Mouse (Mus musculus): ENCODE results near the gene Hist2h2ac. TPM values are rescaled to one million over a fixed set of nuclear protein-coding genes. Genes with fewer than 3 reads are reported as not detected.
"Not testable (repeated sequence)": the region's sequence is repeated elsewhere in the genome, so short reads cannot be mapped to it uniquely, and the experiment has no call there.

Gene Hist2h2ac
- polyA plus RNA-seq, 1 experiment from 2014 or later, result 1.3 TPM

GRCm38 (mm10) chr3:96220131-96220764, 432 bp downstream of the Hist2h2ac start:
- H3K36me3 ChIP-seq (ENCODE audit: control insufficient read depth, insufficient read depth, low read length); H3K27me3 ChIP-seq (replicated peaks; ENCODE audit: control insufficient read depth, insufficient read depth, low read length); H3K9me3 ChIP-seq (ENCODE audit: control insufficient read depth, low read length): not testable (repeated sequence)
- WGBS, result under 1% methylated on average over 21 of the region's 47 CpGs
- Histone ChIP-seq H3K4me2 (ENCODE audit: low read length) (peak overlapping the region; percentile 77), H3K9ac (ENCODE audit: low read depth, low read length) (peak overlapping the region; percentile 77), H3K4me1 (ENCODE audit: control insufficient read depth, insufficient read depth, low read depth, low read length) (peaks cover 21% of the 10 kb centered on the region), H3K4me3 (ENCODE audit: low read length) (peak overlapping the region; percentile 60), H3K27ac (ENCODE audit: low read depth, low read length) (peak overlapping the region; percentile 95)
- peak; percentile 7 for ATAC-seq

- Histone ChIP-seq H3K4me2 (ENCODE audit: low read length) (peak within 1 kb of the TSS; percentile 77), H3K9me3 (ENCODE audit: control insufficient read depth, low read length) (no peaks in the 10 kb centered on the region), H3K36me3 (ENCODE audit: control insufficient read depth, insufficient read depth, low read length) (no peaks in the 10 kb centered on the region), H3K4me1 (ENCODE audit: control insufficient read depth, insufficient read depth, low read depth, low read length) (peaks cover 21% of the 10 kb centered on the region), H3K4me3 (ENCODE audit: low read length) (peak within 1 kb of the TSS; percentile 60), H3K27ac (ENCODE audit: low read depth, low read length) (peak within 1 kb of the TSS; percentile 95), H3K9ac (ENCODE audit: low read depth, low read length) (peak within 1 kb of the TSS; percentile 77), H3K27me3 (replicated peaks; ENCODE audit: control insufficient read depth, insufficient read depth, low read length) (no peaks in the 10 kb centered on the region)
- ATAC-seq, result peak; percentile 94
- 1% methylated on average over 37 of the region's 37 CpGs for WGBS
Observed at GRCm38 (mm10) chr3:96219661-96220130, 984 bp downstream of the Hist2h2ac start, which contains the start of the genes Bola1 and Hist2h2ab. Gene Bola1 (minus strand): TSS chr3:96219709. Gene Hist2h2ab (plus strand): TSS chr3:96219865.

GRCm38 (mm10) chr3:96219191-96219641, 1.5 kb downstream of the Hist2h2ac start:
- H3K27me3 ChIP-seq (replicated peaks; ENCODE audit: control insufficient read depth, insufficient read depth, low read length), result no peaks in the 10 kb centered on the region
- 0% methylated on average over 12 of the region's 12 CpGs for WGBS
- ATAC-seq, result peak; percentile 22

GRCm38 (mm10) chr3:96209242-96209641, 11.4 kb downstream of the Hist2h2ac start:
- no peak overlapping the region for H3K9ac ChIP-seq (ENCODE audit: low read depth, low read length)
- no peaks in the 10 kb centered on the region for H3K9me3 ChIP-seq (ENCODE audit: control insufficient read depth, low read length)
- H3K4me2 ChIP-seq (ENCODE audit: low read length), result no peak overlapping the region
- 22% methylated on average over 15 of the region's 15 CpGs for WGBS
- no peaks in the 10 kb centered on the region for H3K36me3 ChIP-seq (ENCODE audit: control insufficient read depth, insufficient read depth, low read length)
- ATAC-seq, result no peak
- H3K27me3 ChIP-seq (replicated peaks; ENCODE audit: control insufficient read depth, insufficient read depth, low read length), result no peaks in the 10 kb centered on the region; the same call in 1 of the 2 replicates
- H3K4me1 ChIP-seq (ENCODE audit: control insufficient read depth, insufficient read depth, low read depth, low read length), result no peaks in the 10 kb centered on the region
- H3K27ac ChIP-seq (ENCODE audit: low read depth, low read length), result no peak overlapping the region
- H3K4me3 ChIP-seq (ENCODE audit: low read length), result no peak overlapping the region

More at GRCm38 (mm10) chr3:96219191-96219641, 1.5 kb downstream of the Hist2h2ac start:
- no peaks in the 10 kb centered on the region for H3K9me3 ChIP-seq (ENCODE audit: control insufficient read depth, low read length)
- peak overlapping the region; percentile 77 for H3K4me2 ChIP-seq (ENCODE audit: low read length)
- no peaks in the 10 kb centered on the region for H3K36me3 ChIP-seq (ENCODE audit: control insufficient read depth, insufficient read depth, low read length)
- H3K9ac ChIP-seq (ENCODE audit: low read depth, low read length), result peak overlapping the region; percentile 72
- H3K4me1 ChIP-seq (ENCODE audit: control insufficient read depth, insufficient read depth, low read depth, low read length), result peaks cover 21% of the 10 kb centered on the region
- peak overlapping the region; percentile 82 for H3K27ac ChIP-seq (ENCODE audit: low read depth, low read length)
- peak overlapping the region; percentile 60 for H3K4me3 ChIP-seq (ENCODE audit: low read length)

- H3K9ac ChIP-seq (ENCODE audit: low read depth, low read length), result no peak overlapping the region
- no peak overlapping the region for H3K4me3 ChIP-seq (ENCODE audit: low read length)
- no peak overlapping the region for H3K27ac ChIP-seq (ENCODE audit: low read depth, low read length)
- H3K4me1 ChIP-seq (ENCODE audit: control insufficient read depth, insufficient read depth, low read depth, low read length), result no peaks in the 10 kb centered on the region
- H3K4me2 ChIP-seq (ENCODE audit: low read length), result no peak overlapping the region
- no peaks in the 10 kb centered on the region for H3K9me3 ChIP-seq (ENCODE audit: control insufficient read depth, low read length)
- no peak for ATAC-seq
- H3K36me3 ChIP-seq (ENCODE audit: control insufficient read depth, insufficient read depth, low read length), result no peaks in the 10 kb centered on the region
- no peaks in the 10 kb centered on the region; the same call in 1 of the 2 replicates for H3K27me3 ChIP-seq (replicated peaks; ENCODE audit: control insufficient read depth, insufficient read depth, low read length)
- 88% methylated on average over 3 of the region's 3 CpGs for WGBS
Observed at GRCm38 (mm10) chr3:96207819-96208218, 12.9 kb downstream of the Hist2h2ac start.

GRCm38 (mm10) chr3:96199731-96200130, 20.9 kb downstream of the Hist2h2ac start:
- no peak overlapping the region for H3K4me3 ChIP-seq (ENCODE audit: low read length)
- ATAC-seq, result no peak

GRCm38 (mm10) chr3:96198601-96199251, 22.0 kb downstream of the Hist2h2ac start:
- H3K4me3 ChIP-seq (ENCODE audit: low read length); H3K9me3 ChIP-seq (ENCODE audit: control insufficient read depth, low read length); H3K27me3 ChIP-seq (replicated peaks; ENCODE audit: control insufficient read depth, insufficient read depth, low read length); H3K36me3 ChIP-seq (ENCODE audit: control insufficient read depth, insufficient read depth, low read length); ATAC-seq; H3K9ac ChIP-seq (ENCODE audit: low read depth, low read length): not testable (repeated sequence)
- peak overlapping the region; percentile 95 for H3K4me2 ChIP-seq (ENCODE audit: low read length)
- WGBS, result 36% methylated on average over 7 of the region's 8 CpGs
- H3K4me1 ChIP-seq (ENCODE audit: control insufficient read depth, insufficient read depth, low read depth, low read length), result peaks cover 11% of the 10 kb centered on the region
- H3K27ac ChIP-seq (ENCODE audit: low read depth, low read length), result 0 out of 2 replicates have a peak overlapping the region, but pooled peaks have one; percentile 48

More at GRCm38 (mm10) chr3:96199731-96200130, 20.9 kb downstream of the Hist2h2ac start:
- peaks cover 11% of the 10 kb centered on the region for H3K4me1 ChIP-seq (ENCODE audit: control insufficient read depth, insufficient read depth, low read depth, low read length)
- H3K36me3 ChIP-seq (ENCODE audit: control insufficient read depth, insufficient read depth, low read length), result peaks cover under 1% of the 10 kb centered on the region; the same call in 1 of the 2 replicates
- no peak overlapping the region for H3K4me2 ChIP-seq (ENCODE audit: low read length)
- H3K27ac ChIP-seq (ENCODE audit: low read depth, low read length), result no peak overlapping the region
- H3K9ac ChIP-seq (ENCODE audit: low read depth, low read length), result no peak overlapping the region
- H3K9me3 ChIP-seq (ENCODE audit: control insufficient read depth, low read length), result no peaks in the 10 kb centered on the region
- 79% methylated on average over 2 of the region's 2 CpGs for WGBS
- H3K27me3 ChIP-seq (replicated peaks; ENCODE audit: control insufficient read depth, insufficient read depth, low read length), result no peaks in the 10 kb centered on the region

GRCm38 (mm10) chr3:96198181-96198580, 22.5 kb downstream of the Hist2h2ac start:
- Histone ChIP-seq H3K9me3 (ENCODE audit: control insufficient read depth, low read length) (no peaks in the 10 kb centered on the region), H3K4me1 (ENCODE audit: control insufficient read depth, insufficient read depth, low read depth, low read length) (peaks cover 11% of the 10 kb centered on the region), H3K27me3 (replicated peaks; ENCODE audit: control insufficient read depth, insufficient read depth, low read length) (no peaks in the 10 kb centered on the region), H3K36me3 (ENCODE audit: control insufficient read depth, insufficient read depth, low read length) (peaks cover 15% of the 10 kb centered on the region), H3K27ac (ENCODE audit: low read depth, low read length) (peak overlapping the region; percentile 19; the same call in 1 of the 2 replicates), H3K4me3 (ENCODE audit: low read length) (peak overlapping the region; percentile 74), H3K4me2 (ENCODE audit: low read length) (peak overlapping the region; percentile 95), H3K9ac (ENCODE audit: low read depth, low read length) (peak overlapping the region; percentile 51)
- peak; percentile 34 for ATAC-seq
- 3% methylated on average over 6 of the region's 6 CpGs for WGBS

Data from hindbrain, embryonic 16.5 days (tissue).